Mouse (Mus musculus) kidney, postnatal 10 days (tissue): Measurements from ENCODE around the gene Ackr3.
A peak's percentile ranks its signal among the peaks of the same experiment; 100 is the strongest.

Source experiments
- DNase-seq: peaks from one replicate; pipeline ENCODE4 v3.0.0; 2021; ENCODE audit warnings: mixed read lengths

Gene Ackr3

GRCm38 (mm10) chr1:90203783-90204690 is at the start of gene Ackr3:
Gene Ackr3 (plus strand): TSS chr1:90203980.
- peak; percentile 92 for DNase-seq

GRCm38 (mm10) chr1:90156589-90156988 is 47.2 kb upstream of the Ackr3 start:
- DNase-seq: no peak

- DNase-seq: peak; percentile 39
These were observed 43.9 kb upstream of the Ackr3 start for GRCm38 (mm10) chr1:90159927-90160326.

GRCm38 (mm10) chr1:90161623-90162022 is 42.2 kb upstream of the Ackr3 start:
- peak; percentile 50 for DNase-seq

GRCm38 (mm10) chr1:90162379-90162857 is 41.4 kb upstream of the Ackr3 start:
- DNase-seq: no peak

GRCm38 (mm10) chr1:90163161-90163560 is 40.6 kb upstream of the Ackr3 start:
- DNase-seq: no peak

- DNase-seq: no peak
These were observed 39.5 kb upstream of the Ackr3 start for GRCm38 (mm10) chr1:90164319-90164718.

- DNase-seq: no peak
These were observed 29.4 kb upstream of the Ackr3 start for GRCm38 (mm10) chr1:90174338-90174737.

GRCm38 (mm10) chr1:90176223-90176622 is 27.6 kb upstream of the Ackr3 start:
- DNase-seq: no peak

- DNase-seq: no peak
These were observed 26.2 kb upstream of the Ackr3 start for GRCm38 (mm10) chr1:90177565-90177964.

GRCm38 (mm10) chr1:90177978-90178377 is 25.8 kb upstream of the Ackr3 start:
- DNase-seq: no peak

GRCm38 (mm10) chr1:90180479-90180878 is 23.3 kb upstream of the Ackr3 start:
- no peak for DNase-seq

GRCm38 (mm10) chr1:90180966-90181699 is 22.6 kb upstream of the Ackr3 start:
- DNase-seq: no peak

- DNase-seq: no peak
These were observed 21.3 kb upstream of the Ackr3 start for GRCm38 (mm10) chr1:90182521-90182920.

GRCm38 (mm10) chr1:90183602-90184001 is 20.2 kb upstream of the Ackr3 start:
- DNase-seq: no peak

GRCm38 (mm10) chr1:90186173-90186572 is 17.6 kb upstream of the Ackr3 start:
- peak; percentile 23 for DNase-seq

- no peak for DNase-seq
These were observed 16.9 kb upstream of the Ackr3 start for GRCm38 (mm10) chr1:90186874-90187273.

- DNase-seq: no peak
These were observed 14.7 kb upstream of the Ackr3 start for GRCm38 (mm10) chr1:90189046-90189445.

GRCm38 (mm10) chr1:90201246-90201645 is 2.5 kb upstream of the Ackr3 start:
- peak; percentile 52 for DNase-seq

- no peak for DNase-seq
These were observed 2.1 kb upstream of the Ackr3 start for GRCm38 (mm10) chr1:90201655-90202054.

GRCm38 (mm10) chr1:90202207-90202978 is 1.4 kb upstream of the Ackr3 start:
- peak; percentile 80 for DNase-seq

GRCm38 (mm10) chr1:90203341-90203740 is 439 bp upstream of the Ackr3 start:
- DNase-seq: no peak

- DNase-seq: no peak
These were observed 1.0 kb downstream of the Ackr3 start for GRCm38 (mm10) chr1:90204821-90205220.
